Mouse (Mus musculus): ENCODE data around the gene Rin2. TPM values are rescaled to one million over a fixed set of nuclear protein-coding genes. Genes with fewer than 3 reads are reported as not detected.

Gene Rin2
- polyA plus RNA-seq, 1 experiment: 12.3 TPM

DNA sequence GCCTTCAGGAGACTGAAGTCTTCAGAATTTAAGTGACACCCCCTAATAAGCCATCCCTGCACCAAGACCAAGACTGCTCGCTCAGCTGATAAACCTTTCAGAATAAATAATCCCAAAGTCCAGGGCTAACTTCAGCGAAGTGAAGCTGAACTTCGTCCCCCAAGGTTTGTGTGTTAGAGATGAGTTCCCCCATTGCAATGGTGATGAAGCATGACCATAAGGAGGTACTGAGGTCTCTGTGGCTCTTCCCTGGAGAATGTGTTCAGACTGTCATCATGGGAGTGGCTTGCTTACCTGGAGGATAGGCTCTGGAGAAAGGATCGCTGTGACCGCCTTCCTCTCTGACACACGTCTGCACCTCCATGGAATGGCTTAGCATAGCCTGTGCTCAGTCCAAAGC lies 133.7 kb downstream of the Rin2 start:
- H3K27ac ChIP-seq (ENCODE audit: insufficient read depth, low read length): no peak overlapping the region
- H3K27me3 ChIP-seq (ENCODE audit: control insufficient read depth, insufficient read depth, low read length): no peaks in the 10 kb centered on the region
- H3K4me3 ChIP-seq (replicated peaks; ENCODE audit: insufficient read depth, low read depth, low read length): no peak overlapping the region
- no peak for DNase-seq
- TF ChIP-seq CTCF (IDR thresholded peaks at IDR 0.05; ENCODE audit: borderline replicate concordance, insufficient read depth, low read depth, low read length) (no peak), POLR2A (IDR thresholded peaks at IDR 0.05; ENCODE audit: borderline replicate concordance, insufficient read depth, low read length) (no peak)
- 90% methylated on average over 6 of the region's 6 CpGs for WGBS
- no peaks in the 10 kb centered on the region for H3K4me1 ChIP-seq (ENCODE audit: control insufficient read depth, insufficient read depth, low read length)

- 47% methylated on average over 5 of the region's 5 CpGs for WGBS
- DNase-seq: no peak
- Histone ChIP-seq H3K4me1 (ENCODE audit: control insufficient read depth, insufficient read depth, low read length) (no peaks in the 10 kb centered on the region), H3K27me3 (ENCODE audit: control insufficient read depth, insufficient read depth, low read length) (no peaks in the 10 kb centered on the region), H3K4me3 (replicated peaks; ENCODE audit: insufficient read depth, low read depth, low read length) (no peak overlapping the region), H3K27ac (ENCODE audit: insufficient read depth, low read length) (no peak overlapping the region)
- TF ChIP-seq POLR2A (IDR thresholded peaks at IDR 0.05; ENCODE audit: borderline replicate concordance, insufficient read depth, low read length) (no peak), CTCF (IDR thresholded peaks at IDR 0.05; ENCODE audit: borderline replicate concordance, insufficient read depth, low read depth, low read length) (peak; percentile 27; the same call in 1 of the 2 replicates)
Measured at GRCm38 (mm10) chr2:145810676-145811075, 135.7 kb downstream of the Rin2 start.

DNA sequence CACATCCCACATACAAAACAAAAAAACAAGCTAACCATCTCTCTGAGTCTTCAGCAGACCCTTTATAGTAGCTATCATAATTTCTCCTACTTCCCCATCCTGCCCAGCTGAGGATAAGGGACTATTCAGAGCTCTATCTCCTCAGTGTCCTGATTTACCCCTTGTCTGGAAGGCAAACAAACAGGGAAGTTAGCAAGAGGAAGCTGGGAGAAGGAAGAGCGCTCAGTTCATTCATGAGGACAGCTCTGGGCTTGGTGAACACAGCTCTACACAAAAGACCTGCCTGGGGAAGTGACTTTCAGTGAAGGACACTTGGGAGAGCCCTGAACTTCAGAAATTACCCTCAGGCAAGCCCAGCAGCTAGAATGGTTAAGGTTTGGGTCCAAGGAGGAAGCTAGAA lies 137.8 kb downstream of the Rin2 start:
- H3K27me3 ChIP-seq (ENCODE audit: control insufficient read depth, insufficient read depth, low read length): no peaks in the 10 kb centered on the region
- DNase-seq: no peak
- H3K4me3 ChIP-seq (replicated peaks; ENCODE audit: insufficient read depth, low read depth, low read length): no peak overlapping the region
- H3K27ac ChIP-seq (ENCODE audit: insufficient read depth, low read length): no peak overlapping the region
- no peak for TF ChIP-seq POLR2A (IDR thresholded peaks at IDR 0.05; ENCODE audit: borderline replicate concordance, insufficient read depth, low read length)
- 78% methylated on average over 1 of the region's 1 CpGs for WGBS
- H3K4me1 ChIP-seq (ENCODE audit: control insufficient read depth, insufficient read depth, low read length): no peaks in the 10 kb centered on the region

DNA sequence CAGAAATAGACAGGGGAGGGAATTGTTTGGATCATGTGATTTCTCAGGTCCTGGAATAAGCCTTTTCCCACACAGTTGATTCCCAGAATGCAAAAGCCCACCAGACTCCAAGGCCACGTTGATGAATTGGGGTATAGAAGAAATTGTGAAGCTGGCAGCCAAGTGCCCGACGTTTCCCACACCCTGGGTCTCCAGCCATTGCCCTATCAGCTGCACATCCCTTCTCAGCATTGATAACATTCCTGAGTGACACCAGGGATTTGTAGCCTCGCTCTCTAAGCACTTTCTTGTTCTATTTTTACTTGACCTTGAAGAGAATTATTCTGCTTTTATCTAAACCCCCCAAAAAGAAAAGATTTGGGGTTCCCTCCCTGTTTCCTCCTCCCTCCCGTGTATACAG lies 142.2 kb downstream of the Rin2 start:
- TF ChIP-seq POLR2A (IDR thresholded peaks at IDR 0.05; ENCODE audit: borderline replicate concordance, insufficient read depth, low read length) (no peak), CTCF (IDR thresholded peaks at IDR 0.05; ENCODE audit: borderline replicate concordance, insufficient read depth, low read depth, low read length) (no peak)
- H3K27me3 ChIP-seq (ENCODE audit: control insufficient read depth, insufficient read depth, low read length): no peaks in the 10 kb centered on the region
- H3K4me3 ChIP-seq (replicated peaks; ENCODE audit: insufficient read depth, low read depth, low read length): no peak overlapping the region
- no peak for DNase-seq
- WGBS: 77% methylated on average over 5 of the region's 5 CpGs
- H3K4me1 ChIP-seq (ENCODE audit: control insufficient read depth, insufficient read depth, low read length): no peaks in the 10 kb centered on the region
- no peak overlapping the region for H3K27ac ChIP-seq (ENCODE audit: insufficient read depth, low read length)

DNA sequence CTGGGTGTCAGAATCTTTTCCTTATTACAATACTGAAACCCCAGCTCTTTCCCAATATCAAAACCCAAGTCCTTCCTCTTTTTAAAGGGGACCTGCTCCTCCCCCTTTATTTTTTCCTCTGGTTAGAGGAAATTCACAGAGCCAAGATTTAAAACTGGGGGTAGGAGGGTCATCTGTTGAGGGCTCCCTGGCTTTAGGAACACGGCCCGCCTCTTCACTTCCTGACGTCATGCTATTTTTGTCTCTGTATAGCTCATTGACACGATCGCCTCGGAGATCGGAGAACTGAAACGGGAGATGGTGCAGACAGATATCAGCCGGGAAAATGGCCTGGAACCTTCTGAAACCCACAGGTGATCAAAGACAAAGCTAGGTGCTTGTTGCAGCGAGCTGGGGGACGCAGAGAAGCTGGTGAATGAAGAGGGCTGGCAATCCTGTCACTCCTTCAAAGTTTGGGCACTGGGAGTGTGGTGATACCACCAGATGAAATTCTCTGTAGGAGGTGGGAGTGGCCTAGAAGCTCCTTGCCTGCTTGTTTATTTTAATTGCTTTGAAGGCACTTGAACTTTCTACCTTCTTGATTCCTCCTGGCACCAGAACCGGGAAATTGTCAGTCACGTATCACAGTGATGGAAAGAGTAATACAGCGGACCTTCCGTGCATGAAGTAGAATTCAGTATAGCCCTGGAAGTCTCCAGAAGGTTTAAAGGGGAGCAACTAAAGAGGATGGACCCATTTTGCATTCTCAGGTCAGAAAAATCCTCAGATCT lies 147.2 kb downstream of the Rin2 start:
- no peak for TF ChIP-seq POLR2A (IDR thresholded peaks at IDR 0.05; ENCODE audit: borderline replicate concordance, insufficient read depth, low read length)
- no peak for TF ChIP-seq CTCF (IDR thresholded peaks at IDR 0.05; ENCODE audit: borderline replicate concordance, insufficient read depth, low read depth, low read length)
- Histone ChIP-seq H3K4me3 (replicated peaks; ENCODE audit: insufficient read depth, low read depth, low read length) (no peak overlapping the region), H3K27me3 (ENCODE audit: control insufficient read depth, insufficient read depth, low read length) (no peaks in the 10 kb centered on the region), H3K27ac (ENCODE audit: insufficient read depth, low read length) (no peak overlapping the region), H3K4me1 (ENCODE audit: control insufficient read depth, insufficient read depth, low read length) (no peaks in the 10 kb centered on the region)
- DNase-seq: no peak
- 90% methylated on average over 15 of the region's 15 CpGs for WGBS

DNA sequence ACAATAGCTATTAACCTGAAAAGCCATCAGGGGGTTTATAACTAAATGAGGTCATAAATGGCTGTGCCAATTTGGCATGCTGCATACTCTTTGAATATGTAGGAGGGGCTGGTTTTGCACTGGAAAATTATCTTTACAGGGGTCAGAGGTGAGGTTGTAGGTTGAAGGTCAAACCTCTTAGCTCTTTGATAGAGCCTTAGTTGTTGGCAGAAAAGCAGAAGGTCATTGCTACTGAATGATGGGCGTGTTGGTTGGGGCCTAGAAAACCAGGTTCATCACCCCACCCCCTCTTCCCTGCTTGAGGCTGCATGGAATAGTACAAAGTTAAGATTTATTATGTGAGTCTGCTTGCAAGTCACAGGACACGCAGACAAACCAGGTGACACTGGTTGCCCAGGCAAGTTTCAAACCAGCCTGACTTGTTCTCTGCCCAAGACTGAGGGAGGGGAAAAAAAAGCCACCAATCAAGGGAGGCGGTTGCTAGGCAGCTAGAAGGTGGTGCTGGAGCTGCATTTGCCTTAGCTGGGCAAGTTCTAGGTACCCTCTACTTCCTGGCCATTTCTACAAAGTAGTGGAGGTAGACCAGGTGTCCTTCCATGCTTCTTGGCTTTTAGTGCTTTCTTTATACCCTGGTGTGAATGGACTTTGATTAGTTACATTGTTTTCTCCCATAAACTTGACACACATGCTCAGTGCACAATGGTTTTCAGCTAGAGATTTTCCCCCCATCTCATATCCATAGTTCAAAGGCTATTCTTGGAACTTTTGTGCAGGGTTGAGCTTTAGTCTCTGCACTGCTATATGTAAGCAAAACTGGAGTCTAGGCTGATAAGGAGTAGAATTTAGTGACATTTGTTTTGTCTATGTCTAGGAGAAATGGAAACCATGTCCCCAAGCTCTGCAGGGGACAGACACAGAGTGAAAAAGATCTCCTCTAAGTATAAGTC lies 148.0 kb downstream of the Rin2 start:
- TF ChIP-seq CTCF (IDR thresholded peaks at IDR 0.05; ENCODE audit: borderline replicate concordance, insufficient read depth, low read depth, low read length) (no peak), POLR2A (IDR thresholded peaks at IDR 0.05; ENCODE audit: borderline replicate concordance, insufficient read depth, low read length) (no peak)
- H3K27ac ChIP-seq (ENCODE audit: insufficient read depth, low read length): no peak overlapping the region
- DNase-seq: no peak
- 84% methylated on average over 3 of the region's 3 CpGs for WGBS
- no peak overlapping the region for H3K4me3 ChIP-seq (replicated peaks; ENCODE audit: insufficient read depth, low read depth, low read length)
- no peaks in the 10 kb centered on the region for H3K27me3 ChIP-seq (ENCODE audit: control insufficient read depth, insufficient read depth, low read length)
- no peaks in the 10 kb centered on the region for H3K4me1 ChIP-seq (ENCODE audit: control insufficient read depth, insufficient read depth, low read length)

- no peak overlapping the region for H3K4me3 ChIP-seq (replicated peaks; ENCODE audit: insufficient read depth, low read depth, low read length)
- TF ChIP-seq CTCF (IDR thresholded peaks at IDR 0.05; ENCODE audit: borderline replicate concordance, insufficient read depth, low read depth, low read length) (no peak), POLR2A (IDR thresholded peaks at IDR 0.05; ENCODE audit: borderline replicate concordance, insufficient read depth, low read length) (no peak)
- WGBS: 89% methylated on average over 3 of the region's 3 CpGs
Measured at GRCm38 (mm10) chr2:145824749-145825148, 149.7 kb downstream of the Rin2 start.

More at GRCm38 (mm10) chr2:145824749-145825148, 149.7 kb downstream of the Rin2 start:
- no peaks in the 10 kb centered on the region for H3K27me3 ChIP-seq (ENCODE audit: control insufficient read depth, insufficient read depth, low read length)
- no peaks in the 10 kb centered on the region for H3K4me1 ChIP-seq (ENCODE audit: control insufficient read depth, insufficient read depth, low read length)
- no peak for DNase-seq
- no peak overlapping the region for H3K27ac ChIP-seq (ENCODE audit: insufficient read depth, low read length)
